Mouse (Mus musculus) kidney, adult 2 months (tissue): ENCODE measurements around the gene Galnt13.
"Not testable (repeated sequence)": the region's sequence is repeated elsewhere in the genome, so short reads cannot be mapped to it uniquely, and the experiment has no call there.

ENCODE experiments used
- CTCF ChIP-seq: fragments of 200-500 bp; conservative IDR thresholded peaks from 2 replicates; pipeline ENCODE4 v1.5.1; 2011; ENCODE audit warnings: low read depth, mild to moderate bottlenecking, control low read depth, low read length, moderate library complexity, mixed read lengths; ENCODE audit not compliant: insufficient read depth, insufficient read length
- POLR2A ChIP-seq: fragments of 200-500 bp; IDR thresholded peaks from one replicate; pipeline ENCODE4 v1.6.1; 2011; ENCODE audit warnings: low read depth, low read length, control low read depth

DNA sequence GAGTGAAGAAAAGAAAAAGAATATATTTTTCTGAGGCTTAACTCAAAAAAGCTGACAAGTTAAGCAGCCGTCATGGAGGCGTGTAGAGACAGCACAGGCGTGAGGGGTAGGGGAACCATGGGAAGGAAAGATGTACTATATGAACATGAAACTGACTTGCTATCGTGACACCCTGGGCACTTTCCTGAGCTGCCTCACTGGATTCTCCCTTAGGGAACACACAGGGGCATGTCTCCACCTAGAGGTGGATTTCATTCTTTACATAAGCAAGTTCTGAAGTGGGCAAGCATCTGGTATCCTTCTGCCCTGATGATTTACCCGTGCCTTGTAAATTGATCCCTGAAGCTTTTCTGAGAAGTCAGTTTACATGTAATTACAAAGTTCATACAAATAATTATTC lies 277.7 kb downstream of the Galnt13 start:
- not testable (repeated sequence) for TF ChIP-seq CTCF, POLR2A
